Mouse (Mus musculus): ENCODE results near the gene Man1a2.

DNA sequence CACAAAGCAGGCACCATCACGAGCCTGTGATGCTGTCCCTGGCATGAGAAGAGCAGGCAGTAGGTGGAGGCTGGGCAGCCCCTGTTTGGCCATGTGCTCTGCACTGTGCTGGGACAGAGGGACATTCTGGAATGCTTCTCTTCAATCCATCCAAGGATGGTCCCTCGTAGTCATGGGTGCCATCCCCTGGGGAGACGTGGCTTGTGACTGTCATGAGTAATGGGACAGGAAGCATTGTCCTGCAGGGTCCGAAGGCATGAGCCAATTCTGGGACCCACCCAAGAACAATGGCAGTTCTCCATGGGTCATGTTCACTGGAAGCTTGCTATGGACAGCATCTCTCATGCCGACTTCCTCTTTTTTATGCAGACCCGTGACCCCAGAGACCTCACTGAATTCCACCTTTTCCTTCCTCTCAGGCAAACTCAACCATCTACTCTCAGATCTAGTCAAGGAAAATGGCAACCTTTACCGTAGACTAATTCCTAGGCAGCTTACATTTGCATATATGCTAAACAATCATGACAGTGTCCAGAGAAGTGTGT is 155.0 kb downstream of the Man1a2 start:
- TF ChIP-seq MAX (IDR thresholded peaks at IDR 0.05; ENCODE audit: low read depth) (no peak), USF1 (IDR thresholded peaks at IDR 0.05; ENCODE audit: low read depth) (no peak), POLR2A (IDR thresholded peaks at IDR 0.05; ENCODE audit: insufficient read length, low read depth) (no peak), TCF12 (IDR thresholded peaks at IDR 0.05; ENCODE audit: insufficient read depth, poor library complexity, severe bottlenecking) (no peak), E2F4 (IDR thresholded peaks at IDR 0.05; ENCODE audit: insufficient read depth) (no peak), POLR2AphosphoS2 (IDR thresholded peaks at IDR 0.05; ENCODE audit: insufficient read length, low read depth) (no peak), MYOD1 (IDR thresholded peaks at IDR 0.05; ENCODE audit: control insufficient read depth in 1 of 3, insufficient read length in 2 of 3, low read depth in 2 of 3) (no peak), REST (IDR thresholded peaks at IDR 0.05; ENCODE audit: insufficient read depth, insufficient read length) (no peak), SRF (IDR thresholded peaks at IDR 0.05; ENCODE audit: control insufficient read depth, insufficient read length, low read depth) (no peak), CEBPB (IDR thresholded peaks at IDR 0.05; ENCODE audit: insufficient read depth, poor library complexity, severe bottlenecking) (no peak), MYOG (IDR thresholded peaks at IDR 0.05; ENCODE audit: control insufficient read depth in 1 of 3, insufficient read depth in 1 of 3, insufficient read length in 2 of 3, low read depth in 2 of 3) (no peak)
